In the genomic region with DNA sequence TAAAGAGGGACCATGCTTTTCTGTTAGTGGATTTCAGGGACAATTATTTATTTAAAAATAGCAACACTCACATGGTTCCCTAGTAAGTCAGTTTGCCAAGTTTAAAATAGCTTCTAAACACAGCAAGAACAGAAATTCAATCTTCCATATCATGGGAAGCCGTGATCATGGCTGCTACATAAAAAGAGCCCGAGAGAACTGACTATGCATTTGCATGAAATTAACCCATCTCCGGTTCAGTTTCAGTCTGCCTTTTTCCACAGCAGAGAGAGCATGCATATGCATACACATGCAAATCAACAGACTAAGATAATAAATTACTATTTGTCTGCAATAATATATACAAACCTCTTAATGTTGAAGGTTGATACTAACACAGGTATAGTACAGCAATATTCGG, we compare ENCODE assay signal across 13 mouse cellular contexts.
"Had no signal": no experiment of that assay in that cellular context is flagged by ENCODE, and none has a peak within 500 bp of the region (broad histone marks: within the 10 kb centered on the region; RNA-seq: fewer than 3 reads in every experiment).

No protein-coding gene starts in this region.

- H3K4me2 ChIP-seq: limb, embryonic 12.5 days; liver, embryonic 13.5 days; lung, embryonic 15.5 days; midbrain, embryonic 11.5 days; midbrain, embryonic 15.5 days had no signal

- H3K9me3 ChIP-seq: limb, embryonic 12.5 days; liver, embryonic 13.5 days; lung, embryonic 15.5 days; megakaryocyte, embryonic 14.5 days; midbrain, embryonic 15.5 days had no signal

- H3K9ac ChIP-seq: limb, embryonic 12.5 days; liver, embryonic 13.5 days; liver, postnatal 0 days; lung, embryonic 15.5 days; midbrain, embryonic 15.5 days had no signal

- H3K36me3 ChIP-seq: limb, embryonic 12.5 days; liver, embryonic 13.5 days; lung, embryonic 15.5 days; midbrain, embryonic 15.5 days had no signal

- ATAC-seq: liver, postnatal 0 days; midbrain, embryonic 15.5 days had no signal

- H3K27me3 ChIP-seq: limb, embryonic 12.5 days; liver, embryonic 13.5 days; lung, embryonic 15.5 days; megakaryocyte, embryonic 14.5 days; midbrain, embryonic 15.5 days had no signal

- H3K27ac ChIP-seq: limb, embryonic 12.5 days; liver, embryonic 13.5 days; lung, embryonic 15.5 days; macrophage; midbrain, embryonic 15.5 days had no signal

- H3K4me3 ChIP-seq: limb, embryonic 12.5 days; liver, embryonic 13.5 days; lung, embryonic 15.5 days; megakaryocyte, embryonic 14.5 days; midbrain, embryonic 15.5 days had no signal

- H3K4me1 ChIP-seq: limb, embryonic 12.5 days; liver, embryonic 13.5 days; lung, embryonic 15.5 days; midbrain, embryonic 15.5 days had no signal

- DNase-seq: kidney, postnatal 14 days; liver; liver, embryonic 13.5 days; liver, postnatal 0 days; lung, postnatal 14 days; right cerebral cortex, postnatal 14 days; thymus, postnatal 36 days had no signal
